Mouse (Mus musculus) heart, embryonic 15.5 days (tissue): ENCODE measurements around the gene Aipl1. TPM values are rescaled to one million over a fixed set of nuclear protein-coding genes. Genes with fewer than 3 reads are reported as not detected.

Experiments used
- ATAC-seq: fragments of 200-750 bp; cut with Nextera tagmentation; replicated peaks from 2 replicates; pipeline ENCODE4 v1.8.0; 2017; ENCODE audit warnings: low read depth, moderate TSS enrichment; ENCODE audit not compliant: insufficient number of reproducible peaks, insufficient read depth, low FRiP score
- H3K27ac ChIP-seq: fragments of 300-500 bp; sonication (generic); 2 replicates; pipeline ENCODE4 v1.5.1; 2015; ENCODE audit warnings: mild to moderate bottlenecking, inconsistent platforms
- H3K27me3 ChIP-seq: fragments of 300-500 bp; sonication (generic); 2 replicates; pipeline ENCODE4 v1.6.1; 2015; ENCODE audit warnings: inconsistent platforms
- H3K36me3 ChIP-seq: fragments of 300-500 bp; sonication (generic); 2 replicates; pipeline ENCODE4 v1.6.1; 2015; ENCODE audit warnings: mild to moderate bottlenecking, inconsistent platforms
- H3K4me1 ChIP-seq: fragments of 300-500 bp; sonication (generic); replicated peaks from 2 replicates; pipeline ENCODE4 v1.6.1; 2015; ENCODE audit warnings: inconsistent platforms
- H3K4me2 ChIP-seq: fragments of 300-500 bp; sonication (generic); 2 replicates; pipeline ENCODE4 v1.6.1; 2015; ENCODE audit warnings: inconsistent platforms, mild to moderate bottlenecking, moderate library complexity
- H3K4me3 ChIP-seq: fragments of 300-500 bp; sonication (generic); 2 replicates; pipeline ENCODE4 v1.5.1; 2015; ENCODE audit warnings: mild to moderate bottlenecking, inconsistent platforms
- H3K9ac ChIP-seq: fragments of 300-500 bp; sonication (generic); 2 replicates; pipeline ENCODE4 v1.6.1; 2015; ENCODE audit warnings: mild to moderate bottlenecking, inconsistent platforms
- H3K9me3 ChIP-seq: fragments of 300-500 bp; sonication (generic); replicated peaks from 2 replicates; pipeline ENCODE4 v1.6.1; 2016; ENCODE audit warnings: inconsistent platforms
- WGBS: fragments of 180-500 bp; shearing (Covaris S2); methylation state at CpG from one replicate; pipeline ENCODE4 v1.1.7; 2015; ENCODE audit warnings: mixed read lengths; 5-methylcytosine and 5-hydroxymethylcytosine counted together
- polyA plus RNA-seq: library from polyadenylated mRNA; unstranded; fragments of >200 nt; fragmentation: Nextera tagmentation; extraction: Ambion mirVana; gene quantifications from 2 replicates; pipeline ENCODE4 v1.2.1, GENCODE M21; 2015

The Aipl1 gene
- polyA plus RNA-seq = 0.21 and 0.42 TPM in 2 replicates

DNA sequence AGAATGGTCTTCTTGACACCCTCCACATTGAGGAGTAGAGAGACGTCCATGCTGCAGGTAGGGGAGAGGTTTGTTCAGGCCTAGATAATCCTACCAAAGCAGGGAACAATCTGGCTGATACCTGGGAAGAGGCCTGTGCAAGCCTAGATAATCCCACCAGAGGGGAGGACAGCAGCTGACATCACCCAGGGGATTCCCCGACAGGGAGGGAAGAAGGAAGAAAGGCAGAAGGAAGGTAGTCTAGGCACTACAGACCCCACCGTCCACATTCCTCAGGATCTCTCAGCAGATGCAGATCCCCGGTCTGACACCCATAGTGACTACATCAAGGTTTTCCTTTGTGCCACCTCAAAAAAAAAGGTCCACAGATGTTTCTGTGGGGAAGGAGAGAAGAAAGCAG, at the start of gene Aipl1:
TSS of gene Aipl1 (minus strand) at position 101 of the 400 bp plus-strand sequence.
- no peak within 1 kb of the TSS for H3K9ac ChIP-seq
- peaks cover 16% of the 10 kb centered on the region for H3K4me1 ChIP-seq
- H3K27ac ChIP-seq = no peak within 1 kb of the TSS
- ATAC-seq = no peak
- H3K27me3 ChIP-seq = peaks cover 8% of the 10 kb centered on the region
- WGBS = 62% methylated on average over 4 of the region's 4 CpGs
- no peaks in the 10 kb centered on the region for H3K9me3 ChIP-seq
- no peak within 1 kb of the TSS for H3K4me3 ChIP-seq
- no peaks in the 10 kb centered on the region for H3K36me3 ChIP-seq
- no peak within 1 kb of the TSS for H3K4me2 ChIP-seq

DNA sequence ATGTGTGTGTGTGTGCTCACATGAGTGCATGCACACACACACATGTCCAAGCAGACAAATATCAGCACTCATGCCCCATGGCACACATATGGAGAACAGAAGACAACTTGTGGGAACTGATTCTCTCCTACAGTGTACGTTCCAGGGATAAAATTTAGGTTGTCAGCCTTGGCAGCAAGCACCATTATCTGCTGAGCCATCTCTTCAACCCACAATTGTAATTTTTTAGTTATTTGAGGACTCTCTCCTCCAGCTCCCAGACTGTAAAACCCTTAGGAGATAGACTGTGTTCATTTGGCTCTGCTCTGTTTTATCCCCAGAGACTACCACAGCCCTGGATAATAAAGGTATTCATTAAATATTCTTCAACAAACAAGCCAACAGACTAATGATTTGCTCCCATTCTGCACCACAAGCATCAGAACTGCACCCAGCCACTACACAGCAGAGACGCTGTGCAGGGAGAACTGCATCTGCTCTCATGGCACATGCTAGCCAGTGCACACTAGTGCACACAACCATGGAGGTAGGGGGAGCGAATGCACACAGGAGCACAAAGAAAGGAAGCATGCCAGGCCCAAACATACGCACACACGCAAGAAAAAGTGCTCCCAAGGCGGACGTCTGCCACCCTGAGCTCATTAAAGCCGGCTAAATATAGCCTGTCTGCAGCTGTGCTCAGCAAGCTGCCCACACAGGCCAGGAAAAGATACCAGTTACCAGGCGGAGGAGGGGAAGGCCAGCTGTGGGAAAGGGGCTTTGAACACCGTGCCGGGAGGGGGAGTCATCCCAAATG, 49.1 kb upstream of the Aipl1 start:
- Histone ChIP-seq H3K4me3 (no peak overlapping the region), H3K27me3 (no peaks in the 10 kb centered on the region), H3K9me3 (no peaks in the 10 kb centered on the region), H3K4me2 (peak overlapping the region; percentile 32), H3K4me1 (peaks cover 23% of the 10 kb centered on the region), H3K9ac (0 out of 2 replicates have a peak overlapping the region, but pooled peaks have one; percentile 16), H3K36me3 (no peaks in the 10 kb centered on the region), H3K27ac (peak overlapping the region; percentile 83)
- WGBS = 18% methylated on average over 11 of the region's 11 CpGs
- peak; percentile 78; the same call in 1 of the 2 replicates for ATAC-seq

DNA sequence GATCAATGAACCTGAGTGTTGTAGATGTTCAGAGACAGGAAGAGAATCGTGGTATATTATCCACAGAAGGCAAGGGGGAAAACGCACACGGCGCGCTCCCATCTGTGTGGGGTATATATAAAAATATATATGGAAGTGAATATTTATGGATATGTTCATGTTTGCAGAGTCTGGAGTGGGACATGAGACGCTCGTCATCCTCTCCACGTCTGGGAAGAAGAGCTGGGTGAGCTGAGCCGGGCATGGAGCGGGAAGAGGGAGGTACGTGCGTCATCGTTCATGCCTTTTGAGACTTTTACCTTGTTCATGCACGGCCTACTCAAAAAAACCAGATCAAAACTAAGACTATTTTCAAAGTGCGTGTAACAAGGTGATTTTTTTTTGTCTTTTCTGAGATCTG, 47.0 kb upstream of the Aipl1 start:
- 94% methylated on average over 15 of the region's 15 CpGs for WGBS
- H3K9me3 ChIP-seq = no peaks in the 10 kb centered on the region
- H3K4me1 ChIP-seq = peaks cover 23% of the 10 kb centered on the region
- no peak overlapping the region for H3K9ac ChIP-seq
- H3K27ac ChIP-seq = no peak overlapping the region
- no peak overlapping the region for H3K4me3 ChIP-seq
- no peak overlapping the region for H3K4me2 ChIP-seq
- no peak for ATAC-seq
- H3K27me3 ChIP-seq = no peaks in the 10 kb centered on the region
- no peaks in the 10 kb centered on the region for H3K36me3 ChIP-seq

DNA sequence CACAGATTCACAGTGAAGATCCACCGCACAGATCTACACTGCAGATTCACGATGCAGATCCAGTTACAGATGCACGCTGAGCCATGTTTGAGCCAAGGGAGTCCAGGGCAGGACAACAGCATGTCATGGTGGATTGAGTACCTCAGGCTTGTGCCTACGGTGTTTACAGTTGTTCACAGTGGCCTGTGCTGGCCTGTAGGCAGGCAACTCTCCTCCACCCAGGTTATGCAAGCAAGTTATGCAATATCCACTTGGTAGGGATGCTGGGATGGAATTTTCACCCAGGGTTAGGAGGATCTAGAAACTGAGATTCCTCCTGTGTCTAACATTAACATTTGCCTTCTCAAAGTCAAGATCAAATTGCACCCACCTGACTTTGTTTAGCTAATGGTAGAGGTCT, 45.3 kb upstream of the Aipl1 start:
- peaks cover 33% of the 10 kb centered on the region for H3K4me1 ChIP-seq
- H3K9me3 ChIP-seq = no peaks in the 10 kb centered on the region
- WGBS = 91% methylated on average over 4 of the region's 4 CpGs
- ATAC-seq = no peak
- H3K9ac ChIP-seq = no peak overlapping the region
- no peak overlapping the region for H3K4me2 ChIP-seq
- no peak overlapping the region for H3K4me3 ChIP-seq
- no peaks in the 10 kb centered on the region for H3K27me3 ChIP-seq
- no peak overlapping the region for H3K27ac ChIP-seq
- no peaks in the 10 kb centered on the region for H3K36me3 ChIP-seq

DNA sequence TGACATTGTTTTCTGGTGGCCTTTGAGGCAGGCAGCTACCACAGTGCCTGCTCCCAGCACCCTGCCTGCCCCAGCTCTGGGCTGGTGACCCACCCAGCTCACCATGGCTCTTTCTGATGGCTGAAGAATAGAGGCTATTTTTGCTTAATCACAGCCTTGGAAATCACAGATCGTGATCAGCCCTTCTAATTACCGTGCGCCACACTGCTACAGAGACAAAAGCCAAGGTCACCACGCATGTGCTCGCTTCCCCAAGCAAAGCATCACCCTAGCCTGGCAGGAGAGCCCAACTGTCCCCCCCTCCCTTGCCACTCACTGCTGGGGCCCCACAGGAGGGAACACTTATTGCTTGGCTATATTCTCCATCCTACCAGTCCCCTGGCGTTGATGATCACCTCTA, 43.2 kb upstream of the Aipl1 start:
- Histone ChIP-seq H3K36me3 (no peaks in the 10 kb centered on the region), H3K4me3 (no peak overlapping the region), H3K27ac (no peak overlapping the region), H3K4me1 (peaks cover 13% of the 10 kb centered on the region; the same call in 1 of the 2 replicates), H3K4me2 (no peak overlapping the region), H3K9me3 (no peaks in the 10 kb centered on the region), H3K27me3 (no peaks in the 10 kb centered on the region), H3K9ac (no peak overlapping the region)
- ATAC-seq = no peak
- WGBS = 79% methylated on average over 6 of the region's 6 CpGs

DNA sequence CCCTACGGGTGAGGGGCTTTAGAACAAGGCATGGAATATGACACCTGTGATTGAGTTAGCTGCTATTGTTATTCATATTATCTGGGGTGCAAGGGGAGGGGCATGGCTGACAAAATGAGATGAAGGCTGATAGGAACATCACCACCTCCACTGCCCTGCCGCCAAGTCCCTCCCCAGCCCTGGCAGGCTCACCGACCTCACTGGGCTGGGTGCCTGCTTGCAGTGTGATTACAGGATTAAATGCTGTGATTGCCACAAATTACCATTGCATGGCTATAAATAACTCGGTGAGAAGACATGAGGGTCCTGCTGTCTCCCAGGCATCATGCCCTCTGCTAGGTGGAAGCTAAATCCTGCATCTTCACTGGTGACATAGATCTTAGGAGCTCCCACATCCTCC, 41.3 kb upstream of the Aipl1 start:
- no peaks in the 10 kb centered on the region for H3K9me3 ChIP-seq
- H3K4me2 ChIP-seq = no peak overlapping the region
- no peak overlapping the region for H3K4me3 ChIP-seq
- no peak overlapping the region for H3K27ac ChIP-seq
- WGBS = 36% methylated on average over 4 of the region's 4 CpGs
- no peaks in the 10 kb centered on the region for H3K36me3 ChIP-seq
- ATAC-seq = no peak
- no peaks in the 10 kb centered on the region for H3K27me3 ChIP-seq
- no peak overlapping the region for H3K9ac ChIP-seq
- H3K4me1 ChIP-seq = peaks cover 10% of the 10 kb centered on the region; the same call in 1 of the 2 replicates

DNA sequence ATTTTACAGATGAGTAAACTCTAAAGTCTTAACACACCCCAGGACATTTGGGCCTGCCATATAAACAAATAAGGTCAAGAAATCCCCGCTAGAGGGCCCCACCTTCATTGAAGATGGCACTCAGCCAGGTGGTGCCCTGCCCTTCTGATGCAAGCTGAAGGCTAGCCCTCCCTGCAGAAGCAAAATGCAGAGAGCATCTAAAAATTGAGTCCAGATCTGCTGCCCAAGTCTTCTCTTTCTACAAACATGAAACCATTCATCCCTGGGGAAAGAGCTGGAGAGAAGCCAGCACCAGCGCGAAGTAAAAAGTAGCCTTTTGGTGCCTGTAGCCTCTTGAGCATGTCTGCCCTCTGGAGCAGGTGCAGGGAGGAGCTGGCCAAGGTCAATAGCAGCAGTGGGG, 40.7 kb upstream of the Aipl1 start:
- 36% methylated on average over 3 of the region's 3 CpGs for WGBS
- H3K9me3 ChIP-seq = no peaks in the 10 kb centered on the region
- ATAC-seq = no peak

DNA sequence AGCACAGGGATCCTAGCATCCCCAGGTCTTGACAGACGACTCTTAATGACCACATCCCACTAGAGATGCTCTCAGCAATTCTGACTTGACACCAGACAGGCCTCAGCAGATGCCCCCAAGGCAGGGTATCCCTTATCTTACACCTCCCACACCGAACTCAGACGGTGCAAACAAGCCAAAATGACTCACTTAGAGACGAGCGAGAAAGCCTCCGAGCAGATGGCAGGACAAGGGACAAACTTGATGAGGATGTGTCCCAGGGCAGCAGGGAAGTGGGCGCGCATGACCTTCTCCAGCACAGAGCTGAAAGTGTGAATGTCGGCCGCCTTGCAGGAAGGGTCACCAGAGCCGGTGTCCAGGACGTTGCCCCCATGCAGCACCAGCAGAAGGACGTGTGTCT, 36.9 kb upstream of the Aipl1 start:
- H3K27ac ChIP-seq = no peak overlapping the region

More for the DNA sequence above, 40.7 kb upstream of the Aipl1 start:
- H3K4me3 ChIP-seq = no peak overlapping the region
- 0 out of 2 replicates have a peak, but pooled peaks cover 3% of the 10 kb centered on the region for H3K27me3 ChIP-seq
- H3K4me1 ChIP-seq = peaks cover 10% of the 10 kb centered on the region; the same call in 1 of the 2 replicates
- no peak overlapping the region for H3K9ac ChIP-seq
- no peaks in the 10 kb centered on the region for H3K36me3 ChIP-seq
- H3K27ac ChIP-seq = no peak overlapping the region
- H3K4me2 ChIP-seq = no peak overlapping the region

DNA sequence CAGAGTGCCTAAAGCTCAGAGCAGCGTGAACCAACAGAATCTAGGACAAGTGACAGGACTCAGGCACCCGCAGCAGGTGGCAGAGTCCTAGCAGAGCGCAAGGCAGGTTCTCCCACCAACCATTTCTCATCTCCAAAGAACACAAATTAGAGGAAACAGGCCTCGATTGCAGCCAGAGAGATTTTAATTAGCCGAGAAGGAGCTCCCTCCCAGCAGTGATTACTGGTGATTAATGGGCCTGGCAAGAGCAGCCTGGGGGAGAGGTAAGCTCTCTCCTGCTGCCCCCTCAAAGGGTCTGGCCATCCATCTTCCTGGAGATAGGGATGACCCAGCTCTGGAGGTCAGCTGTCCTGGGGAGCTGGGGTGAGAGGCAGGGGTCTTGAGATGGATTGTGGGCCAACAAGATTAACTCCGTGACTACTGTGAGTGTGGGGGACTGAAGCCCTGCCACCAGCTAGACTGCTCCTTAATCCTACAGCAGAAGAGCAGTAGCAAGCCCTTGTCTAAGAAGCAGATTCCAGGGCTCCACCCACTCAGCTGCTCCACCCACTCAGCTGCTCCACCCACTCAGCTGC, 35.1 kb upstream of the Aipl1 start:
- no peak overlapping the region for H3K27ac ChIP-seq
- H3K36me3 ChIP-seq = no peaks in the 10 kb centered on the region
- no peak overlapping the region for H3K9ac ChIP-seq
- no peak overlapping the region for H3K4me3 ChIP-seq
- no peaks in the 10 kb centered on the region for H3K4me1 ChIP-seq
- ATAC-seq = no peak
- no peaks in the 10 kb centered on the region for H3K9me3 ChIP-seq
- no peak overlapping the region for H3K4me2 ChIP-seq
- WGBS = 52% methylated on average over 6 of the region's 6 CpGs
- H3K27me3 ChIP-seq = 0 out of 2 replicates have a peak, but pooled peaks cover 3% of the 10 kb centered on the region

More for the DNA sequence above, 36.9 kb upstream of the Aipl1 start:
- WGBS = 48% methylated on average over 13 of the region's 13 CpGs
- no peak overlapping the region for H3K9ac ChIP-seq
- ATAC-seq = no peak
- peaks cover 10% of the 10 kb centered on the region; the same call in 1 of the 2 replicates for H3K4me1 ChIP-seq
- H3K36me3 ChIP-seq = no peaks in the 10 kb centered on the region
- H3K27me3 ChIP-seq = 0 out of 2 replicates have a peak, but pooled peaks cover 3% of the 10 kb centered on the region
- H3K9me3 ChIP-seq = no peaks in the 10 kb centered on the region
- H3K4me3 ChIP-seq = no peak overlapping the region
- no peak overlapping the region for H3K4me2 ChIP-seq

DNA sequence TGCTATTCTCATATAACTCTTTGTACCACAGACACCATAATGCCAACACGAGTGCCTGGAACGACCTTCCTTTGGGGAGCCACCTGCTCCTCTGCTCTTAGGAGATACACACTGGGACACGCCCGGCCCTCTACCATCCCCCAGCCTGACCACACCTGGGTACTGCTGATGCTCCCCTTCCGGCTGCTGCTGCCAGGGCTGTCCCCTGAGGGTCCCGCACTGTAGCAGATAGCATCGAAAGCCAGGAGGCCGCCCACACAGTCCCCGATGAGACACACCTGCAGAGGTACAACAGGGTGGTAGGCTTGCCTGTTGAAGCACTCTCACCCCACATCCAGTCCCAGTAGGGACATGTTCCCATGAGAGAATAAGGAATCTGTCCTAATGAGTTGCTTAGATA, 33.4 kb upstream of the Aipl1 start:
- 74% methylated on average over 9 of the region's 9 CpGs for WGBS

DNA sequence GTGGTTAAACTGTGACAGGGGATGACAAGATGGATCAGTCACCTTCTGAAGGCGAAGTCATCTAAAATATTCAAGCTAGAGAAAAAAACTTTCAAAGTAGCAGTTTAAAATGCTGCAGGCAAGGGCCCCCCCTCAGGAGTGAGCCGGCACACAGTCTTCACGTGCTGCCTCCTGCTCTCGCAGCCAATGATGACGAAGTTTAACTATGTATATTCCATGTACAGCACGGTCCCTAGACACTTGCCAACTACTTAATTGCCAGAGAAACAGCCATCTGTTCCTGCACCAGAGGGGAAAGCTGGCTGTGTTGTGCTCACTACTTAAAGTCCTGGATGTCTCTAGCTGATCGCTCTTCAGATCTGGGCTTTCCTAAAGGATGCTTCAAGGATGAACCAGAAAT, 30.7 kb upstream of the Aipl1 start:
- no peak for ATAC-seq
- no peak overlapping the region for H3K9ac ChIP-seq
- H3K9me3 ChIP-seq = peaks cover 15% of the 10 kb centered on the region
- H3K27ac ChIP-seq = no peak overlapping the region
- no peak overlapping the region for H3K4me2 ChIP-seq
- WGBS = 62% methylated on average over 7 of the region's 7 CpGs
- H3K36me3 ChIP-seq = no peaks in the 10 kb centered on the region
- H3K4me1 ChIP-seq = no peaks in the 10 kb centered on the region
- H3K4me3 ChIP-seq = no peak overlapping the region
- no peaks in the 10 kb centered on the region for H3K27me3 ChIP-seq

More for the DNA sequence above, 33.4 kb upstream of the Aipl1 start:
- Histone ChIP-seq H3K4me2 (no peak overlapping the region), H3K4me1 (no peaks in the 10 kb centered on the region), H3K9me3 (no peaks in the 10 kb centered on the region), H3K27me3 (0 out of 2 replicates have a peak, but pooled peaks cover 3% of the 10 kb centered on the region), H3K27ac (no peak overlapping the region), H3K9ac (no peak overlapping the region), H3K36me3 (no peaks in the 10 kb centered on the region), H3K4me3 (no peak overlapping the region)
- ATAC-seq = no peak
